Mouse (Mus musculus) layer of hippocampus, postnatal 25 days (tissue): ENCODE data around the gene Sh2b2. TPM values are rescaled to one million over a fixed set of nuclear protein-coding genes. Genes with fewer than 3 reads are reported as not detected.

Source experiments
- DNase-seq, 2 experiments: peaks; one replicate each; pipeline ENCODE4 v3.0.0; 2022; ENCODE audit warnings: mixed read lengths in 2 of 2, low spot score in 1 of 2; ENCODE audit errors: extremely low spot score in 1 of 2
- total RNA-seq, 2 experiments: library from RNA; stranded (reverse); gene quantifications; 2 replicates each; pipeline ENCODE4 v1.2.3; 2021

Gene Sh2b2
- 1 to 10 TPM; 5.7 to 6.4 TPM for total RNA-seq

DNA sequence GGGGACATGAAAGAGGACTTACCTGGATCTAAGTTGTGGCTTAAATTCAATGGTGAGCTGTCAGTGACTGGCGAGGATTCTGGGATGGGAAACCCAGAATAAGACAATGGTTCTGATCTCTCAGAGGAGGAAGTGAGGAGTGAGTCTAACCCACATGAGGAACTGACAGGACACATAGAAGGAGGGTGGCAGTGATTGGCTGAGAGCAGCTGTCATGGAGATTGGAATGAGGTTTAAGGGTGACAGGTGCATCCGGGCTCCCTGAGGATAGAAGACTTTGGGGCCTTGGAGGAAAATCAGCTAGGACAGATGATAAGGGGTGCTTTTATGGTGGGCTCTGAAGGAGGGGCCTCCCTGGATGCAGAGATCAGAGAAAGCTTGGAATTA is at the start of gene Sh2b2:
Gene Sh2b2, minus strand, starts transcription at position 105 of the 387 bp plus-strand sequence.
- no peak for DNase-seq

DNA sequence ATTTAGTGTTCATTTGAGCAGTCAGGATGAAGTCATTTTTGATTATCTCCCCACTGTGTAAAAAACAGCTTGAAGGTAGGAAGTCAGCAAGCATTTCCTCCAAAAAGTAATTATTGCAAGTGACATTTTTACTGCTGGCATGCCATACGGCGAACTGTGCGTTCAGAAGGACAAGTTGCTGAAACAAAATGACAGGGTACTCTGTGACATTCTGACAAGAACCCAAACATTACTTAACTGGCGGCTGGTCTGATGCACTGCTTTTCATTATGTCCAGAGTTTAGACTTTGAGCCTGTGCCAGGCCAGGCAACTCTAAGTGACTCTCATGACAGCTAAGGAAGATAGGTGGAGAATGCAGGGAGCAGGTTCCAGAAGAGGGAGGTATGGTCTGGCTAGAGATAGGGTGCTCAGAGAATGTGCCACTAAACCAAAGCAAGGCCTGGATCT is 46.6 kb upstream of the Sh2b2 start:
- no peak for DNase-seq

DNA sequence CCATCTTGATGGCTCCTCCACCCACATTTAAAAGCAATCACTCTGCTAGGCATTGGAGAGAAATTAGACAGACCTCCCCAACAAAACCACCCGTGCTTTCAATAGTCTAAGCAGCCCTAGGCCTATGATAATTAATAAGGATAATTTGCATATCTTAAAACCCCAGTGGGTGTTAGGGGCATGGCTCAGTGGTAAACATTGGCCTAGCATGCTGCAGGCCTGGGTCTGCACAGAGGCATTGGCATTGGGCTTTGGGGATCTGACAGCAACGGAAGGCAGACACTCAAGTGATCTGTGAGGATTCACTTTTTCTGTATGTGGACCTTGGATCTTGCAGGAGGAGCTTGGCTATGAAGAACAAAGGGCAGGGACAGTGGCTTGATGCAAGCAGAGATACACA is 46.0 kb upstream of the Sh2b2 start:
- DNase-seq, result no peak

DNA sequence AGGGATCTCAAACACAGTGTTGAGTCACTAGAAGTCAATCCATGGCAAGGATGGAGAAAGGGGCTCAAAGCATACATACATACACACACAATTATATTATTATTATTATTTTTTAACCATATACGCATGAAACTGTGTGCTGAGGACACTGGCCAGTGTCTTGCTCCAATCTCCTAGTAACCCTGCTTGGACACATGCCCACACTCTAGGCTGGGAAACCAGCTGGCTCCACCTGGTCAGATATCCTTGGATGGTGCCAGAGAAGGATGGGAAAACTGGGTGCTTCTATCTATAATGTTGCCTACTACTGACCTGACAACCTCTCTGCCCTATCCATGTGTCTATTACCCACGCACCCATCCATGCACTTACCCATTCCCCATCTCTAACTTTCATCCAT is 45.2 kb upstream of the Sh2b2 start:
- DNase-seq, result no peak

DNA sequence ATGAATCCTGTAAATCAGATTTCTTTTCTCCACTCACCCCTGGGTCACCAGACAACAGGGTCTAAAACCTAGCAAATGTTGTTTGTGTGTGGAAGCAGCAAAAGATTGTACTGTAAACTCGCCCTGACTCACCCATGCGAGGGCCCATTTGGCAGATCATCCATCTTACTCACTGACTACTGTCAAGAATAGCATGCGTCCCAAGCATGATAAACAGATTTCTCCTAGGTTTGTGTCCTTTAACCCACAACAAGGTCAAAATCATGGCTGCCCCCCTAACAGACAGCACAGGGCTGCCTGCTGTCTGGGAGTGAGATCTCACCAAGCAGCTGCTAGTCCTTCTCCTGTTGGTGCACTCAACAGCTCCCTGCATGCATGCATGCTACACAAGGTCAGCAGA is 43.4 kb upstream of the Sh2b2 start:
- DNase-seq, result no peak

DNA sequence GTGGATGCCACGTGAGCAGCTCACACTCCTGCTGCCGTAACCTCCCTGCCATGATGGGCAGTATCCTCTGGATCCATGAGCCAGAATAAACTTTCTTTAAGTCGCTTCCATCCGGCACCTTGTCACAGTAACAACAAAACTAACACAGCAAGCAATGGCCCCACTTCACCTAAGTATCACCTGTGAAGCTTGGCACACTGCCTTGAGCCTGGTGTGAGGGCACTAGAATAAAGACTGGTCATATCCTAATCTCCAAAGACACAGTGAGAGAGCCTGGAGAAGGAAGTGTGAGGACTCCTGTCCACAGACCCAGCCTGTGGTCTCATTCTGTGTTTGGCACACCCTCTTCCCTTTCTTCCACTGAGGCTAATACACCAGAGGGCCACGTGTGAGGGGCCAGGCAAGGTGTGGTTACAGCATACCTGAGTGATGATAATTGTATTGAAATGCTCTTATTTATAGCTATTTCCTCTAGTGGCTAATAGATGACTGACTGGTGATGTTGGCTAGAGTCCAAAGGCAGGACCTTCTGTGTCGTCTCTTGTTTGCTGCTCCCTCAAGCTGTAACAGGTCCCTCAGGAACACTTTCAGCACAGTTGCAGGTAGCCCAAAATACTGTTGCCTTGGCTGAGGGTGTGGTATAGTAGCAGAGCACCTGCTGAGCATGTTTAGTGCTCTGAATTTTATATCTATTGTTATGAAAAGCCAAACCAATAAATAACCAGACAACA is 42.2 kb upstream of the Sh2b2 start:
- no peak for DNase-seq

DNA sequence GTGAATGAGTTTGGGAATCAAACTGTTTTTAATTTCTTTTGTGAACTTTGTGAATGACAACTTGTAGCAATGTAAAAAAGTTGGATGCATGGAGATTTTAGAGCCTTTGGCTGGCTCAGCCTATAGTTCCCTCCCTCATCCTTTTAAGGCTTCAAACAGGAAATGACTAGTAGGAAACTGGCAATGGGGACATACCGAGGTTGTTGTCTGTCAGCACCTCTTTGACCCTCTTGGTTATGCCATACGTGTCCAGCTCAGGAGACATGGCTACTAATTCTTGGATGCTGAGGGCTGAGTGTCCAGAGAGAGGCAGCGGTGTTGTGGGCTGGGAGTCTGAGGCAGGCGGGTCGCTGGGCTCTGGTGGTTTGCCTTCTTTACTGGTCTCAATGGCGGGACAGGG is 40.2 kb upstream of the Sh2b2 start:
- DNase-seq, result no peak

DNA sequence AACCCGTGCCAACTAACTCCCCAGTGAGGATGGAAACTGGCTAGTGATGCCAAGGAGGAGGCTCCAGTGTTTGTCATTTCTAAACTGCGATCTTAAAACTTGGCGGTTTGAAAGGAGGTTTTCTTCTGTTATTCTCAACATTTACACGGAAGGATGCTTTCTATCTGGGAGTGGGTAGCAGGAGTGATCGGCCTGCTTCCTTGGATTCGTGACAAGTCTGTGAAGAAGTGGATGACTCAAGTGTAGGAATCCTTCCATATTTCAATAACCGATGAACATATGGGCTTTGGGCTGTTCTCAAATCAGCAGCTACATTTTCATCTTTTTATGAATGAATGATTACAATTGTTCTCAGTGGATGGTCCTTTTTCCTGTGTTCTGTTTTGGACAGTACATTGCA is 38.8 kb upstream of the Sh2b2 start:
- no peak for DNase-seq

DNA sequence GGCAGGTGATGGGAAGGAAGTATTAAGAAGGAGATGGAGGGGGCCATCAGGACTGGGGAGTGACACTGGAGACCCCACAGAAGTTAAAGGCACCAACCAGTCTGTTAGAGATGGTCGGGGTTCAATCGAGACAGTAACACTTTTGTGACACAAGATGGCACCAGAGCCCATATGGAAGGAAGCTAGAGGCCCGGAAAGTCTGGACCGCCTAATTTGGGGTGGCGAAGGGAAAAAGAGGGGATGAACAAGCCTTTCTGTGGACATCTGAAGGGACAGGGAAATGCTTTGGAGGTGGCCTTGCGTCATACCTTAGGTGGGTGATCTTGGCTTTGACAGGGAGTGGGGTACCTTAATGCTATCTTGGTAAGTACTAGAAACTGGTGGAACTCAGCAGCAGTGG is 35.0 kb upstream of the Sh2b2 start:
- peak; percentile 27 to 36 for DNase-seq

DNA sequence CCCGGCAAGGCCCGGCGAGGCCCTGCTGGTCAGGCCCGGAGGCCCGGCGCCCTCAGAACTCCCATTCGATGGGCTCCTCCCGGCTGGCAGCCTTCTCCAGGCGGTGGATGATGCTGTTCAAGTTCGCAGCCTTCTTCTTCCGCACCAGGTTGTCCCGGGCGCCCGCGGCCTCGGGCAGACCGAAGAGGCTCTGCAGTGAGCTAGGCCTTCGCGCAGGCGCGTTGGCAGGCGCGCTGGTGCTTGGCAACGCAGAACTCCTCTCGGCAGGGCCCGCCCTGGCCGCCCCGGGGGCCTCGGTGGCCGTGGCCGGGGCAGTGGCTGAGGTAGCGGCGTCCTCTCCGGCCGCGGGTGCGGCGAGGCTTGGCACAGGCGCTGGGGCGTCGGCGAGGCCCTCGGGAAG is 28.4 kb upstream of the Sh2b2 start:
- no peak for DNase-seq

DNA sequence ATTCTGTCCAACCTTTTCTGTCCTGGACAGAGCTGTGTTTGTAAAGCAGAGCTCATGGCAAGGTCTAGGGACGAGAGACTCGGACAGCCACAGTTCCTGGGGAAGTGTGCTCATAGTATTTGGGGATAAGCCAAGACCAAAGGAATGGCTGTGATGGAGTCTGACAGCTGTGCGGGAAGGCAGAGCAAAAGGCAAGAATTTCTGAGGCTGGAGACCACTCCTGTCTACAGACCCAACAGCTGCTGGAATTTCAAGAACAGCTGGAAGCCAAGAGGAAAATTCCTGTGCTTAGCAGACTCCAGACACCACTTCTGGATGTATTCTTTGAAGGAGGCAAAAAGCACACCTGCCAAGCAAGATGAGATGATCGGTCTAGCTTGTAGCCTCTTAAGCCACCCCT is 23.6 kb upstream of the Sh2b2 start:
- no peak for DNase-seq

DNA sequence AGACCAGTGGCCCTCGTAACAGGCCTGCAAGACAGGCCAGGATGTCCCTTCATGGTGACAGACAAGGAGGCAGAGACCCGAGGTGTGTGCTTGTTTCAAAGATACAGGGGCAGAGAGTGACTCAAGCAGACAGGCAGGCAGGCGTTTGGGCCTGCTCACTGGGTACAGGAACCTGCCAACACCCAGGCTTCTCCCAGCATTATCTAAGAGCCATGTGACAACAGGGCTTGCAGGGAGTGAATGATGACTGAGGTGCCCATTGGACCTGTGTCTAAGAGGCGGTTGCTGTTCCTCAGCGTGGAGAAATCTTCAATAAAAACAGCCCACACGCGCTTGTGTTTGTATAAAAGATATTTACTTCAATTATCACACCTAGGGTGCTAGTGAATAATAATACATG is 19.7 kb upstream of the Sh2b2 start:
- DNase-seq, result no peak

DNA sequence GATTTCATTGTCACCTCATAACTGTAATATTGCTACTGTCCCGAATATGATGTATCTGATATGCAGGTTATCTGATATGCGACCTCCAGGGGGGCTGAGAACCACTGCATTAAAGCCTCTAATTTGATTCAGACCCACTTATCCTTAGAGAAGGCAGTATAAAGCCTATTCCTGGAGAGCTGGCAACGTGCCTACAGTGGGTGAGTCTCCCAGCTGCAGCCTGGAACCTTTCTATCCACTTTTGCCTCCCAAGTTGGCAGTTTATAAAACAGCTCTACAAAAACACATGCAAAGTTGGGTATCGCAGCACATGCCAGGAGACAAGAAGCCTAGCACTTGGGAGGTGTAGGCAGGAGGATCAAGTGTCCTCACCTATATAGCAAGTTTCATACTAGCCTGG is 17.0 kb upstream of the Sh2b2 start:
- no peak for DNase-seq

DNA sequence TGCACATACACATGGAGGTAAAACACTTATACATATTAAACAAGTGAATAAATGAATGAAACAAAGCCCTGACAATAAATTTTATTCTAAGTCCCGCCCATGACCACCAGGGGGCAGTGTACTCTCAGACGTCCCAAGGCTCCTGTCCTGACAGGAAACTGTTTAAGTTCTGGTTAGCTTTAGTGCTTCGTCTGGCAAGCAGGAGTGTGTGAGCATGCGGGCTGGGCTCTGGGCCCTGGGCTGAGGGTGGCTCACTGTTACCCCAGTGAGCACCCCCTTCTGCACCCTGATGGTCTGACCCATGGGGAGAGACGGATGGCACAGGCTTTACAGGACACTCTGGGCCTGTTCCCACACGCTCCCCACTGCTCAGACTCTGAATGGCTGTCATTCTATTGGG is 12.6 kb upstream of the Sh2b2 start:
- DNase-seq, result peak; percentile 57 to 84

DNA sequence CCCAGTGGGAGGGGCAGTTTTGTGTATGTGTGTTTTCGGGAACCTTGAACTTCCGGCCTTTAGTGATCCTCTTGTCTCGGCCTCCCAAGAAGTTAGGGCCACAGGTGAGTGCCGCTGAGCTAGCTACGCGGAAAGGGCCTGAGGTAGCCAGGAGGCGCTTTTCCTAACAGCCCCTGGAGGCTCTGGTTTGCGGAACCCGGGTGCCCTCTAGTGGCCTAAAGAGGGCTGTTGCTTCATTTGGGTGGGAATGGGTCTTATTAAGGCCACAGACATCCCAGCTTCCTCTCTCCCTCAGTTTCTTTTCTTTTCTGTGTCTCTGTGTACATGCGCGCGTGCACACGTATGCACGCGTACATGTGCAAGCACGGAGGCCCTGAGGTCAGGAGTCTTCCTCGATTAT is 6.5 kb upstream of the Sh2b2 start:
- peak; percentile 73 to 89 for DNase-seq

DNA sequence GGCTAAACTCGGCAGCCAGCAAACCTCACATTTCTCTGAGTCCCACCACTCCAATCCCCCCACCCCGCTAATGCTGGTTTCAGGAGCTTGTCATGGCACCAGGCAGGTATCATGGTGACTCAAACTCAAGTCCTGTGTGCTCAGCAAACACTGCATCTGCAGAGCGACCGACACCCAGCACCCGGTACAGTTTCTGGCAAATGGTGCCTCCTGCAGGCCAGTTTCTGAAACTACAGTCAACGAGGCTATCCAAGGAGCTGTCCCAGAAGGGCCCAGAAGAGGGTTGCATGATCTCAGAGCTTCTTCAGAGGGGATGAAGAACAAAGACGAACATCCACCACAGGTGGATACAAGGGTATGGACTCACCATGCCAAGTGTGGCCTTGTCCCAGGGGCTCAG is 4.6 kb upstream of the Sh2b2 start:
- DNase-seq, result peak in 1 of 2 experiments; percentile 51

DNA sequence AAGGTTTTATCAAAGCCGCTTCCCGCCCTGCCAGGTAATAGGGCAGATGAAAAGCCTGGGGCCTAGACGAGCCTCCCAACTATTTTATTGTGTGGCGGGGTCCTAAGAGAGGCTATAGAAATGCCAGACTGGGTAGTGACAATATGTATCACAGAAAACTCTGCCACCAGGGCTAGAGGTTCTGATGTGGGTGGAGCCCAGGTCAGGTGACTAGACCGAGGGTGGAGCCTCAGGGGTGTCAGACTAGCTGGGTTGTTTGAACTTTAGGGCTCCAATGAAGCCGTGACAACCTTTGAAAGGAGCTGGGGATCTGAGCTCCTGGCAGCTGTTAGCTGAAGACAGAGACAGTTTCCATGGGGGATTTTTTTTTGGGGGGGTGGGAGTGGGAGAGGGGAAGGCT is 2.1 kb upstream of the Sh2b2 start:
- DNase-seq, result no peak

DNA sequence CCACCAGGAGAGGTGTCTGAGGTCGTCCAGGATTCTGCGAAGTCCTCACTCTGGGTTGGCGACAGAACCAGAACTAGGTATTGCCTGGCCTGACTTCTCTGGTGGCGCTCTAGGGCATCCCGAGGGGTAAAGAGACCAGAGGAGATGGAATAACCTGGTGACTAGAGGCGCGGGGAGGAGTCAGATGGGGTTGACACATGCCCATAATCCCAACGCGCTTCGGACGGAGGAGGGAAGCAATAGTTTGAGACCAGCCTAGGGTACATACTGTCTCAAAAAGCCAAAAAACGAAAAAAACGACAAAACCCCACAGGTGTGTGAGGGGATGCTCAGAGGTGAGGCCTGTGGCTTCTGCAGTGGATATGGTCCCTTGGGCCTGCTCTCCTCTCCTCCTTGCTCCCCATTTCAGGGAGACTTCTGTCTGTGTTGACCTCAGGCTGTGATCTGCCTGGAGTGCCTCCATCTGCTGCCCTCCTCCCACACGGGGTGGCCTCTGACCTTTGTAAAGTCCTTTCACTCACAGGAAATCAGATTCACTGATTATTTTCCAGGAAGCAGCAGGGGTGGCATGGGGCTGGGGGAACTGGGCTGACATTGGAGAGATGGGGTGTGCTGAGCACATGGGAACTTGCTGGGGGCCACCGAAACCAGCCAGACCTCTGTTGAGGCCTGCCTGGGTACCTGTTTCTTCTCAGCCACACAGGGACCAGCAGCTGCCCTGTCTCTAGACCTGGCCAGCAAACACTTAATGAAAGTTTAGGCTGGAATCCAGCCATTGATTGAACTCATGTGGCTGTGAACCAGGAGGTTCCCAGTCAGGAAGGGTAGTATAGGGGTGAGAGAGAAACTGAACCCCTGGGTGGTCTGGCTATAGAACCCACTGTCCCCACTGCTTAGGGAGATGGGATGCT is 560 bp downstream of the Sh2b2 start:
- no peak for DNase-seq

DNA sequence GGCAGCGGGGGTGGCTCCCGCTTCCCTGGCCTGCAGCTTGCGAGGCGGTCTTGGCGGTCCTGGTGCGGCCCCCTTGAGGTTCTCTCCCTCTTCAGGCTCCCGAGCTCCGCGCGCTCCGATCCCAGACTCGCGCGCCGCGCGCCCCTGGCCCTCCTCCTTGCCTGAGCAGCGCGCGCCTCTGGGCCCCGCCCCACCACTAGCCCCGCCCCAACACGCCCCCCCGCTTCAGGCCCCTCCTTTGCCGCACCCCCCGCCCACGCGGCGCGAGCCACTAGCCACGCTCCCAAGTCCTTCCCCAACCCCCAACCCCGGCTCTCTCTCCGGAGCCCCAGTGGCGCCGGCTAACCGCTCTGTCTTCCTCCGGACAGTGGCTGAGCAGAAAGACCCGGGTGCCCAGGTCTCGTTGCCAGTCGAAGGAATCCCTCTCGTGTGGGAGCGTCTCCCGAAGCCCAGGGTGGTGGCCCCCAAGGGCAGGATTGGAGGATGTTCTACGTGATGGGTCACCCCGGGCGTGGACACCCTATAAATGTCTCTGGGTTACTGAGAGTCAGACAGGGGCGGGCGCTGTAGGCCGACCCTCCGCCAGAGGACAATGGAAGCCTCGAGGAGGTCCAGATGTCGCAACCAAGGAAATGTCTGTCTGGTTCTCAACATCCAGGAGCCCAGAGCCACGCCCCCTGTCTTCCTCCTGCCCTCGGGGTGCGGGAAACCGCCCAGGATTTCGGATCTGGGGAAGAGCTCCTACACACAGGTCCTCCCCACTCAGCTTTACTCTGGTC is 1.4 kb downstream of the Sh2b2 start:
- peak; percentile 67 to 78 for DNase-seq

DNA sequence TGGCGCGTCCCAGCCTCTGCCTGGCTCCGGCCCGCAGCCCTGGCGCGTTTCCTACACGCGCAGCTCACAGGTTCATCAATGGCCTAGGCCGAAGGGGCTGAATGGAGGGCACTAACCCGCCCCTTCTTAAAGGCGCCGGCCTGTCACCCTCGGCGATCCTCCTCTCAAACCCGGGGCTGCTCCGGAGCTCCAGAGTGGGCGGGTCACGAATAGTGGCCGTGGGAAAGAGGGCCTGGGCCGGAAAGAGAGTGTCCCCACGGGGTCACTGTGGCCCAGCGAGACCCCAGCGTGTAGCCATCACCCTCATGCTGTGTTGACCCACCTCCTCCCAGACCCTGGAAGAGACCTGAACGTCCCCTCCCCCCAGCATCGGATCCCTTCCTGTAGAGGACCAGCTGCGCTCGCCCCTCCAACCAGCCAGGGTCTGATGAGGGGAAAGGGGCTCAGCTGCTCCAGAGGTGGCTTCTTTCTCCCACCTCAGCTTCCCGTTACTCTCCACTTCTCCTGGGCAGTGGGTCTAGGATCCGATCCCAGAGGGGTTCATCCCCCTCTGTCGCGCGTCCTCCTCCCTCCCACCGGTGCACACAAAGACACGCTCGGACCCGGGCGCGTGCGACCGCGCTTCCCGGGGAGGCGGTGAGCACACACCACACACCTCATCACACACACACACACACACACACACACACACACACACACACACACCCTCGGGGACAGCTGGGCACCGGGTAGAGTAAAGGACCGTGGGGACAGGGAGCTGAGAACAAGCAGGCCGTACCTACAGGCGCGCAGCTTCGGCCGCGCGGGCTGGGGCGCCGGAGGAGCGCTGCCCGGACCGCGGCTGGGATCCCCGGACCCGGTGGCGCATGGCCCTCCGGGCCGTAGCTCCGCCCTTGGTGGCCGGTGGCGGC is 2.2 kb downstream of the Sh2b2 start:
- peak in 1 of 2 experiments; percentile 13 for DNase-seq
